Comparison of ENCODE assay signal across 8 mouse cellular contexts in genomic region chr5:75150341-75150981, GRCm38 (mm10). TPM values are rescaled to one million over a fixed set of nuclear protein-coding genes. Genes with fewer than 3 reads are reported as not detected.
A peak's percentile ranks its signal among the peaks of the same experiment; 100 is the strongest.
DNase-seq lines count a peak whose midpoint lies in the region; ATAC-seq and TF ChIP-seq lines count a peak whose summit lies in the region.

No protein-coding gene starts in this region.

- no peak for TF ChIP-seq CTCF in intestine, postnatal 0 days (IDR thresholded peaks at IDR 0.05; ENCODE audit: low read depth)
- no peak for TF ChIP-seq CTCF in stomach, postnatal 0 days (IDR thresholded peaks at IDR 0.05; ENCODE audit: low read depth)

- H3K9me3 ChIP-seq in midbrain, embryonic 10.5 days (replicated peaks): no peaks in the 10 kb centered on the region
- no peaks in the 10 kb centered on the region for H3K9me3 ChIP-seq in midbrain, embryonic 16.5 days (replicated peaks; ENCODE audit: control insufficient read depth, low read length, poor library complexity, severe bottlenecking)
- no peaks in the 10 kb centered on the region for H3K9me3 ChIP-seq in forebrain, embryonic 15.5 days
- H3K9me3 ChIP-seq in intestine, postnatal 0 days (ENCODE audit: control insufficient read depth): no peaks in the 10 kb centered on the region
- no peaks in the 10 kb centered on the region for H3K9me3 ChIP-seq in stomach, postnatal 0 days (ENCODE audit: control insufficient read depth, low read length)

- H3K9ac ChIP-seq in midbrain, embryonic 16.5 days (ENCODE audit: low read depth, low read length): no peak overlapping the region
- no peak overlapping the region for H3K9ac ChIP-seq in forebrain, embryonic 15.5 days (replicated peaks)
- no peak overlapping the region for H3K9ac ChIP-seq in intestine, postnatal 0 days (ENCODE audit: low read depth, low read length)
- H3K9ac ChIP-seq in stomach, postnatal 0 days (ENCODE audit: low read length): no peak overlapping the region

- no peak for ATAC-seq in midbrain, embryonic 16.5 days
- no peak for ATAC-seq in forebrain, embryonic 15.5 days (replicated peaks)
- ATAC-seq in intestine, postnatal 0 days: no peak
- no peak for ATAC-seq in stomach, postnatal 0 days (ENCODE audit: low FRiP score, low TSS enrichment)
- ATAC-seq in inflammation-experienced regulatory T-cells, adult 6 months: no peak

- DNase-seq in midbrain, embryonic 10.5 days (ENCODE audit: low spot score): peak; percentile 63
- DNase-seq in stomach, postnatal 0 days (ENCODE audit: low spot score): no peak
- DNase-seq in ovary, adult 18-20 months (ENCODE audit: low spot score): no peak
- no peak for DNase-seq in thymus, postnatal 4 days

- TF ChIP-seq EP300 in stomach, postnatal 0 days (optimal IDR thresholded peaks at IDR 0.05): no peak

- WGBS in midbrain, embryonic 10.5 days: under 1% methylated on average over 23 of the region's 23 CpGs
- under 1% methylated on average over 23 of the region's 23 CpGs for WGBS in midbrain, embryonic 16.5 days
- WGBS in forebrain, embryonic 15.5 days: 2% methylated on average over 23 of the region's 23 CpGs
- 7% methylated on average over 23 of the region's 23 CpGs for WGBS in intestine, postnatal 0 days
- WGBS in stomach, postnatal 0 days: 7% methylated on average over 23 of the region's 23 CpGs

- H3K4me1 ChIP-seq in midbrain, embryonic 10.5 days: peaks cover 74% of the 10 kb centered on the region
- H3K4me1 ChIP-seq in midbrain, embryonic 16.5 days (ENCODE audit: control insufficient read depth, insufficient read depth, low read length): peaks cover 7% of the 10 kb centered on the region; the same call in 1 of the 2 replicates
- peaks cover 56% of the 10 kb centered on the region for H3K4me1 ChIP-seq in forebrain, embryonic 15.5 days
- H3K4me1 ChIP-seq in intestine, postnatal 0 days (replicated peaks; ENCODE audit: control insufficient read depth, insufficient read depth, low read length): no peaks in the 10 kb centered on the region; the same call in 1 of the 2 replicates
- H3K4me1 ChIP-seq in stomach, postnatal 0 days (replicated peaks; ENCODE audit: control insufficient read depth, insufficient read depth): no peaks in the 10 kb centered on the region; the same call in 1 of the 2 replicates

- H3K4me2 ChIP-seq in midbrain, embryonic 16.5 days (ENCODE audit: low read length): no peak overlapping the region; the same call in 1 of the 2 replicates
- peak overlapping the region; percentile 32 for H3K4me2 ChIP-seq in forebrain, embryonic 15.5 days (replicated peaks)
- H3K4me2 ChIP-seq in intestine, postnatal 0 days (replicated peaks; ENCODE audit: low read depth): peak overlapping the region; percentile 25
- H3K4me2 ChIP-seq in stomach, postnatal 0 days (replicated peaks; ENCODE audit: low read depth): peak overlapping the region; percentile 45

- H3K27me3 ChIP-seq in midbrain, embryonic 10.5 days (ENCODE audit: low read depth, poor library complexity, severe bottlenecking): peaks cover 100% of the 10 kb centered on the region
- peaks cover 50% of the 10 kb centered on the region for H3K27me3 ChIP-seq in midbrain, embryonic 16.5 days (ENCODE audit: control insufficient read depth, insufficient read depth, low read depth, low read length)
- peaks cover 93% of the 10 kb centered on the region for H3K27me3 ChIP-seq in forebrain, embryonic 15.5 days
- peaks cover 84% of the 10 kb centered on the region for H3K27me3 ChIP-seq in intestine, postnatal 0 days (replicated peaks; ENCODE audit: control insufficient read depth, insufficient read depth, low read length)
- peaks cover 11% of the 10 kb centered on the region for H3K27me3 ChIP-seq in stomach, postnatal 0 days (ENCODE audit: control insufficient read depth, insufficient read depth, low read length)

- H3K4me3 ChIP-seq in midbrain, embryonic 10.5 days: peak overlapping the region; percentile 41
- H3K4me3 ChIP-seq in midbrain, embryonic 16.5 days (ENCODE audit: low read depth, low read length): no peak overlapping the region
- peak overlapping the region; percentile 2; the same call in 1 of the 2 replicates for H3K4me3 ChIP-seq in forebrain, embryonic 15.5 days
- no peak overlapping the region for H3K4me3 ChIP-seq in intestine, postnatal 0 days (ENCODE audit: low read depth, low read length)
- peak overlapping the region; percentile 24; the same call in 1 of the 2 replicates for H3K4me3 ChIP-seq in stomach, postnatal 0 days (ENCODE audit: low read depth, low read length)

- no peaks in the 10 kb centered on the region for H3K36me3 ChIP-seq in midbrain, embryonic 10.5 days
- H3K36me3 ChIP-seq in midbrain, embryonic 16.5 days (ENCODE audit: control insufficient read depth, insufficient read depth, low read length): no peaks in the 10 kb centered on the region
- no peaks in the 10 kb centered on the region for H3K36me3 ChIP-seq in forebrain, embryonic 15.5 days
- no peaks in the 10 kb centered on the region for H3K36me3 ChIP-seq in intestine, postnatal 0 days (ENCODE audit: control insufficient read depth, insufficient read depth)
- H3K36me3 ChIP-seq in stomach, postnatal 0 days (ENCODE audit: control insufficient read depth, insufficient read depth, low read length): no peaks in the 10 kb centered on the region

- H3K27ac ChIP-seq in midbrain, embryonic 10.5 days (replicated peaks): no peak overlapping the region
- no peak overlapping the region for H3K27ac ChIP-seq in midbrain, embryonic 16.5 days (ENCODE audit: low read length)
- H3K27ac ChIP-seq in forebrain, embryonic 15.5 days (replicated peaks): no peak overlapping the region
- H3K27ac ChIP-seq in intestine, postnatal 0 days (ENCODE audit: low read depth, low read length): no peak overlapping the region
- no peak overlapping the region for H3K27ac ChIP-seq in stomach, postnatal 0 days (replicated peaks)

RNA-seq across cellular contexts. Expression of gene Pdgfra, which starts 1.6 kb away (rescaled TPM):
- 15.6 and 19.5 TPM in 2 replicates for polyA plus RNA-seq in midbrain, embryonic 10.5 days (2016; fragmentation: Nextera tagmentation; extraction: Ambion mirVana)
- 12.7 and 15.2 TPM in 2 replicates for polyA plus RNA-seq in midbrain, embryonic 16.5 days (2015; fragmentation: Nextera tagmentation; extraction: Ambion mirVana)
- 7.6 and 8.4 TPM in 2 replicates for polyA plus RNA-seq in forebrain, embryonic 15.5 days (2015; fragmentation: Nextera tagmentation; extraction: Ambion mirVana)
- 12.0 and 13.8 TPM in 2 replicates for polyA plus RNA-seq in intestine, postnatal 0 days (2015; fragmentation: Nextera tagmentation; extraction: Ambion mirVana)
- 7.9 and 8.5 TPM in 2 replicates for polyA plus RNA-seq in stomach, postnatal 0 days (2015; fragmentation: Nextera tagmentation; extraction: Ambion mirVana)
- polyA plus RNA-seq in inflammation-experienced regulatory T-cells, adult 6 months (2017; shearing (Covaris generic)): not detected

Comparison
In these comparisons a context has a peak if more than half of its experiments do, and no peak if none do; other contexts are left out.
1. H3K4me3 ChIP-seq: peak in midbrain, embryonic 10.5 days (single experiment), forebrain, embryonic 15.5 days (single experiment) and stomach, postnatal 0 days (single experiment); none in midbrain, embryonic 16.5 days (single experiment) and intestine, postnatal 0 days (single experiment).